Mouse (Mus musculus) thymus, postnatal 10 days (tissue): Measurements from ENCODE around the gene Agpat4.
"Not testable (repeated sequence)": the region's sequence is repeated elsewhere in the genome, so short reads cannot be mapped to it uniquely, and the experiment has no call there.

Source experiments
- DNase-seq, 2 experiments: peaks; one replicate each; pipeline ENCODE4 v3.0.0; 2021; ENCODE audit warnings: low spot score in 2 of 2

Gene Agpat4

GRCm38 (mm10) chr17:12187782-12188181 lies 69.3 kb downstream of the Agpat4 start:
- no peak for DNase-seq

- no peak for DNase-seq
Measured at GRCm38 (mm10) chr17:12195137-12195536, 76.6 kb downstream of the Agpat4 start.

GRCm38 (mm10) chr17:12195604-12196003 lies 77.1 kb downstream of the Agpat4 start:
- no peak for DNase-seq

GRCm38 (mm10) chr17:12199933-12200332 lies 81.4 kb downstream of the Agpat4 start:
- DNase-seq, result no peak

GRCm38 (mm10) chr17:12201086-12201485 lies 82.6 kb downstream of the Agpat4 start:
- no peak for DNase-seq

- DNase-seq, result no peak
Measured at GRCm38 (mm10) chr17:12203414-12203897, 85.0 kb downstream of the Agpat4 start.

GRCm38 (mm10) chr17:12204246-12204645 lies 85.7 kb downstream of the Agpat4 start:
- DNase-seq, result no peak

- no peak for DNase-seq
Measured at GRCm38 (mm10) chr17:12204689-12205014, 86.1 kb downstream of the Agpat4 start.

GRCm38 (mm10) chr17:12205015-12205693 lies 86.7 kb downstream of the Agpat4 start:
- DNase-seq, result peak in 1 of 2 experiments; percentile 26

- peak; percentile 58 to 61 for DNase-seq
Measured at GRCm38 (mm10) chr17:12205694-12206075, 87.2 kb downstream of the Agpat4 start.

GRCm38 (mm10) chr17:12206248-12206647 lies 87.7 kb downstream of the Agpat4 start:
- DNase-seq, result no peak

GRCm38 (mm10) chr17:12207022-12207548 lies 88.6 kb downstream of the Agpat4 start:
- no peak for DNase-seq

- DNase-seq, result no peak
Measured at GRCm38 (mm10) chr17:12209481-12209880, 91.0 kb downstream of the Agpat4 start.

- DNase-seq, result peak; percentile 70 to 92
Measured at GRCm38 (mm10) chr17:12210544-12211132, 92.1 kb downstream of the Agpat4 start.

- DNase-seq, result no peak
Measured at GRCm38 (mm10) chr17:12211890-12212289, 93.4 kb downstream of the Agpat4 start.

GRCm38 (mm10) chr17:12212341-12212740 lies 93.8 kb downstream of the Agpat4 start:
- DNase-seq, result no peak

- no peak for DNase-seq
Measured at GRCm38 (mm10) chr17:12213430-12213829, 94.9 kb downstream of the Agpat4 start.

GRCm38 (mm10) chr17:12216224-12216623 lies 97.7 kb downstream of the Agpat4 start:
- DNase-seq, result no peak

- DNase-seq, result no peak
Measured at GRCm38 (mm10) chr17:12221926-12222325, 103.4 kb downstream of the Agpat4 start.

- DNase-seq, result no peak
Measured at GRCm38 (mm10) chr17:12223682-12224081, 105.2 kb downstream of the Agpat4 start.

GRCm38 (mm10) chr17:12224145-12224544 lies 105.6 kb downstream of the Agpat4 start:
- DNase-seq, result no peak

GRCm38 (mm10) chr17:12224551-12224950 lies 106.0 kb downstream of the Agpat4 start:
- not testable (repeated sequence) for DNase-seq

GRCm38 (mm10) chr17:12225227-12225626 lies 106.7 kb downstream of the Agpat4 start:
- no peak for DNase-seq
